Mouse (Mus musculus): ENCODE data around the gene Riox2.

- TF ChIP-seq GATA1 (IDR thresholded peaks at IDR 0.05; ENCODE audit: borderline replicate concordance, low read length): no peak
- TF ChIP-seq FLI1 (IDR thresholded peaks at IDR 0.05; ENCODE audit: low read length): no peak
Measured at GRCm38 (mm10) chr16:59532561-59532960, 61.0 kb downstream of the Riox2 start.

Data from megakaryocyte, embryonic 14.5 days (primary cell).